Mouse (Mus musculus) hindbrain, embryonic 16.5 days (tissue): ENCODE measurements at regions not wholly inside any gene's neighbourhood (a gene's known extent, or its start where the extent isn't known, plus 50 kb on each side); places are given as distances from the start of the nearest gene placed in this dataset.
"Not testable (repeated sequence)": the region's sequence is repeated elsewhere in the genome, so short reads cannot be mapped to it uniquely, and the experiment has no call there.

Source experiments
- ATAC-seq: fragments of 200-750 bp; cut with Nextera tagmentation; 2 replicates; pipeline ENCODE4 v1.8.0; 2017; ENCODE audit warnings: moderate TSS enrichment, moderate library complexity
- H3K27ac ChIP-seq: fragments of 300-500 bp; sonication (generic); 2 replicates; pipeline ENCODE4 v1.5.1; 2014; ENCODE audit warnings: low read depth, mild to moderate bottlenecking, control low read depth, low read length, moderate library complexity
- H3K27me3 ChIP-seq: fragments of 300-500 bp; sonication (generic); replicated peaks from 2 replicates; pipeline ENCODE4 v1.6.1; 2014; ENCODE audit warnings: low read length; ENCODE audit not compliant: control insufficient read depth, insufficient read depth
- H3K36me3 ChIP-seq: fragments of 300-500 bp; sonication (generic); 2 replicates; pipeline ENCODE4 v1.6.1; 2014; ENCODE audit warnings: mild to moderate bottlenecking, low read length, moderate library complexity, mixed read lengths; ENCODE audit not compliant: control insufficient read depth, insufficient read depth
- H3K4me1 ChIP-seq: fragments of 300-500 bp; sonication (generic); 2 replicates; pipeline ENCODE4 v1.6.1; 2014; ENCODE audit warnings: low read depth, low read length; ENCODE audit not compliant: control insufficient read depth, insufficient read depth
- H3K4me2 ChIP-seq: fragments of 300-500 bp; sonication (generic); 2 replicates; pipeline ENCODE4 v1.6.1; 2014; ENCODE audit warnings: mild to moderate bottlenecking, low read length, control low read depth, moderate library complexity
- H3K4me3 ChIP-seq: fragments of 300-500 bp; sonication (generic); 2 replicates; pipeline ENCODE4 v1.5.1; 2014; ENCODE audit warnings: mild to moderate bottlenecking, low read length, control low read depth, moderate library complexity
- H3K9ac ChIP-seq: fragments of 300-500 bp; sonication (generic); 2 replicates; pipeline ENCODE4 v1.6.1; 2014; ENCODE audit warnings: low read depth, mild to moderate bottlenecking, control low read depth, low read length, moderate library complexity
- H3K9me3 ChIP-seq: fragments of 300-500 bp; sonication (generic); 2 replicates; pipeline ENCODE4 v1.6.1; 2014; ENCODE audit warnings: mild to moderate bottlenecking, low read length, moderate library complexity; ENCODE audit not compliant: control insufficient read depth
- WGBS: fragments of 180-500 bp; shearing (Covaris S2); extraction: QIAGEN DNeasy Blood & Tissue Kit; methylation state at CpG from one replicate; pipeline ENCODE4 v1.1.7; 2014; 5-methylcytosine and 5-hydroxymethylcytosine counted together

- not testable (repeated sequence) for ATAC-seq, H3K4me3 ChIP-seq, H3K4me2 ChIP-seq, H3K9ac ChIP-seq, H3K27ac ChIP-seq, H3K4me1 ChIP-seq, H3K27me3 ChIP-seq, H3K36me3 ChIP-seq, H3K9me3 ChIP-seq
- 96% methylated on average over 6 of the region's 6 CpGs for WGBS
Measured at GRCm38 (mm10) chr4:8462414-8462813, 223.6 kb upstream of the Car8 start.

GRCm38 (mm10) chr4:8454346-8454745, 215.5 kb upstream of the Car8 start:
- Histone ChIP-seq H3K4me2 (no peak overlapping the region), H3K9ac (no peak overlapping the region), H3K27me3 (no peaks in the 10 kb centered on the region), H3K4me1 (no peaks in the 10 kb centered on the region), H3K27ac (no peak overlapping the region), H3K36me3 (no peaks in the 10 kb centered on the region), H3K9me3 (no peaks in the 10 kb centered on the region), H3K4me3 (no peak overlapping the region)
- no peak for ATAC-seq
- 81% methylated on average over 2 of the region's 2 CpGs for WGBS

GRCm38 (mm10) chr4:8432393-8432792, 193.6 kb upstream of the Car8 start:
- no peaks in the 10 kb centered on the region for H3K4me1 ChIP-seq
- no peak overlapping the region for H3K9ac ChIP-seq
- no peak overlapping the region for H3K4me3 ChIP-seq
- no peaks in the 10 kb centered on the region for H3K27me3 ChIP-seq
- ATAC-seq = no peak
- no peak overlapping the region for H3K27ac ChIP-seq
- H3K9me3 ChIP-seq = no peaks in the 10 kb centered on the region; the same call in 1 of the 2 replicates
- no peak overlapping the region for H3K4me2 ChIP-seq
- H3K36me3 ChIP-seq = no peaks in the 10 kb centered on the region
- WGBS = 51% methylated on average over 2 of the region's 2 CpGs

GRCm38 (mm10) chr4:8431032-8431332, 192.1 kb upstream of the Car8 start:
- Histone ChIP-seq H3K9me3 (no peaks in the 10 kb centered on the region), H3K4me1 (no peaks in the 10 kb centered on the region), H3K9ac (no peak overlapping the region), H3K36me3 (no peaks in the 10 kb centered on the region), H3K4me3 (no peak overlapping the region), H3K27ac (no peak overlapping the region), H3K4me2 (no peak overlapping the region), H3K27me3 (no peaks in the 10 kb centered on the region)
- 38% methylated on average over 1 of the region's 1 CpGs for WGBS
- no peak for ATAC-seq

GRCm38 (mm10) chr4:8430269-8431031, 191.6 kb upstream of the Car8 start:
- H3K36me3 ChIP-seq = no peaks in the 10 kb centered on the region
- WGBS = 80% methylated on average over 4 of the region's 4 CpGs
- no peaks in the 10 kb centered on the region for H3K27me3 ChIP-seq
- no peak overlapping the region for H3K4me3 ChIP-seq
- H3K9ac ChIP-seq = no peak overlapping the region
- ATAC-seq = no peak
- no peaks in the 10 kb centered on the region for H3K9me3 ChIP-seq
- H3K27ac ChIP-seq = no peak overlapping the region
- H3K4me2 ChIP-seq = no peak overlapping the region
- H3K4me1 ChIP-seq = no peaks in the 10 kb centered on the region

- H3K4me3 ChIP-seq = no peak overlapping the region
- WGBS = 36% methylated on average over 5 of the region's 5 CpGs
- H3K9me3 ChIP-seq = no peaks in the 10 kb centered on the region
- H3K27ac ChIP-seq = no peak overlapping the region
- H3K4me2 ChIP-seq = no peak overlapping the region
- no peaks in the 10 kb centered on the region for H3K4me1 ChIP-seq
- no peak overlapping the region for H3K9ac ChIP-seq
- no peaks in the 10 kb centered on the region for H3K27me3 ChIP-seq
- no peak for ATAC-seq
- no peaks in the 10 kb centered on the region for H3K36me3 ChIP-seq
Measured at GRCm38 (mm10) chr4:8429771-8430170, 190.9 kb upstream of the Car8 start.

GRCm38 (mm10) chr4:8428629-8429523, 190.0 kb upstream of the Car8 start:
- Histone ChIP-seq H3K27me3 (no peaks in the 10 kb centered on the region), H3K9ac (no peak overlapping the region), H3K9me3 (no peaks in the 10 kb centered on the region), H3K36me3 (no peaks in the 10 kb centered on the region), H3K4me1 (no peaks in the 10 kb centered on the region), H3K4me2 (no peak overlapping the region), H3K27ac (no peak overlapping the region), H3K4me3 (no peak overlapping the region)
- ATAC-seq = no peak
- 82% methylated on average over 11 of the region's 11 CpGs for WGBS

- H3K4me2 ChIP-seq = no peak overlapping the region
- no peaks in the 10 kb centered on the region for H3K4me1 ChIP-seq
- 84% methylated on average over 4 of the region's 4 CpGs for WGBS
- no peak overlapping the region for H3K9ac ChIP-seq
- no peaks in the 10 kb centered on the region for H3K9me3 ChIP-seq
- no peaks in the 10 kb centered on the region for H3K36me3 ChIP-seq
- no peak overlapping the region for H3K4me3 ChIP-seq
- ATAC-seq = no peak
- H3K27me3 ChIP-seq = no peaks in the 10 kb centered on the region
- H3K27ac ChIP-seq = no peak overlapping the region
Measured at GRCm38 (mm10) chr4:8427812-8428211, 189.0 kb upstream of the Car8 start.

- Histone ChIP-seq H3K9me3 (no peaks in the 10 kb centered on the region), H3K4me1 (no peaks in the 10 kb centered on the region), H3K27ac (no peak overlapping the region), H3K9ac (no peak overlapping the region), H3K4me3 (no peak overlapping the region), H3K27me3 (no peaks in the 10 kb centered on the region), H3K4me2 (no peak overlapping the region), H3K36me3 (no peaks in the 10 kb centered on the region)
- WGBS = 61% methylated on average over 16 of the region's 16 CpGs
- ATAC-seq = peak; percentile 55
Measured at GRCm38 (mm10) chr4:8423392-8424045, 184.7 kb upstream of the Car8 start.
